Mouse (Mus musculus) skeletal muscle tissue, adult 2 months (tissue): ENCODE measurements at regions not wholly inside any gene's neighbourhood (a gene's known extent, or its start where the extent isn't known, plus 50 kb on each side); places are given as distances from the start of the nearest gene placed in this dataset.

ENCODE experiments used
- DNase-seq: peaks from one replicate; pipeline ENCODE4 v3.0.0-alpha.2; 2012; ENCODE audit warnings: low read depth, low spot score

DNA sequence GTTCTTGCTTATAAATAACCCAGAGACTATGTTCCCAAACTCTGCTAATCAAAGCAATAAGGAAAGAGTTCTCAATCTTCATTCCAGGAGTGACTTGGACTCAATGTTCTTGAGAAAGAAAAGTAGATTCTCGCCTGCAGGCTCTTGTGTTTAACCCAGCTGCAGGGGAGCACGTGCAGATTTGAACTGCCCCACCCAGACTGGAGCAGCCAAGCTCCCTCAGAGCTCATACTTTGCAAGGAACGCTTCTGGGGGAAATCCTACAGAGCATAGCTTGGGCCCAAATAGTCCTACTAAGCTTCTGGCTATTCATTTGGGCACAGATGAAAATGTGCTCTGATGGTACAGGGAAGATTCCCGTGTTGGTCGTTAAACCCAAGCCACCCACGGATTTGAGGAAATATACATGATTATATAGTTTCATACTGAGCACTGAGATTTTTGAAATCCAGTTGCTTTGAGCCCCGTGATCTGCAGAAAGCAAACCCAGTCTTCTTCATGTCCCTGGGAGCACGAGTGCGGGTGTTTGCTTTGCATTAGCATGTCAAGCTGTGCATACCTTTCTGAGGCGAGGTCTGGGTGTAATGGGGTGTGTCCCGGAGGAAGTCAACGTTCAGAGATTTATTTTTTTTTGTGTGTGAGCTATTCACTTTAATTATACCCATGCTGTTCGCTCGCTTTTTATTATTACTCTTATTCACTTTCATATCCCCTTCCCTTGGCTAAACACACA lies 99.1 kb upstream of the Trp63 start:
- DNase-seq = no peak

- DNase-seq = no peak
Measured at GRCm38 (mm10) chr16:25585070-25585454, 98.5 kb upstream of the Trp63 start.

DNA sequence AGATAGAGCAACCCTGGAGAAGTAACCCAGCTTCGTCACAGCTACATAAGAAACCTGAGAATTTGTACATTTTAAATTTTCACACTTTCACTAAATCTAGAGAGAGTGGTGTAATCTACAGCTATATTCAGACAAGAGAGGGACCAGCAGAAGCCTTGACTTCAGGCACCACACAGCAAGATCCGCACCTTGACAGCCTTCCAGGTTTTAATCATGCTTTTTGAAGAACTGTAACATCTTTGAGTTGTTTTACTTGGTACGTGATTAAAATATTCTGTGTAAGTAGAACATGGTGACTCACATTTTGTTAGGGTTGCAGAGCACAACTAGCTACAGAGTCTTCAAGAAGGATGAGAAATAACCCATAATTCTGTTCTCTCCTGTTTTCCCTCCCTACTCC lies 97.6 kb upstream of the Trp63 start:
- DNase-seq = no peak

DNA sequence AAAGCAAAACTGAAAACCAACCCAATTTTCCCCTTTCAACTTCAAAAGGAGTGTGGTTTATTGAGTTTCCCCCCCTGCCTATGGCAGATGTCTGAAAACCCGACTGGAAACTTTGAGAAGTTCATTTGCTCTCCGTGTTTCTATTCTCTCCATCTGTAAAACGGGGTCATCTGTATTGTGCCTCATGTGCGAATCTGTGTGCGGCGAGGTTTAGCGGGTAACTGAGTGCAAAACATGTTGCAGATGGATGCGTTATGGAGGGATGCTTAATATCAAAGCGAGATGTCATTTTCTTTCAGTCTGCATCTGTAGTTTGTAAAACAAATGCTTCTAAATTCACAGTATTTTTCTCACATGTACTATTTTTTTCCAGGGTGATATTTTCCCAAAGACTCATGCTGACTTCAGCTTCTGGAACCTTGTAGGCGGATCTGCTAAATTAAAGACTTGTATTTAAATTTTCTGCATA lies 95.7 kb upstream of the Trp63 start:
- no peak for DNase-seq

GRCm38 (mm10) chr16:25597435-25597834 lies 86.1 kb upstream of the Trp63 start:
- DNase-seq = no peak

DNA sequence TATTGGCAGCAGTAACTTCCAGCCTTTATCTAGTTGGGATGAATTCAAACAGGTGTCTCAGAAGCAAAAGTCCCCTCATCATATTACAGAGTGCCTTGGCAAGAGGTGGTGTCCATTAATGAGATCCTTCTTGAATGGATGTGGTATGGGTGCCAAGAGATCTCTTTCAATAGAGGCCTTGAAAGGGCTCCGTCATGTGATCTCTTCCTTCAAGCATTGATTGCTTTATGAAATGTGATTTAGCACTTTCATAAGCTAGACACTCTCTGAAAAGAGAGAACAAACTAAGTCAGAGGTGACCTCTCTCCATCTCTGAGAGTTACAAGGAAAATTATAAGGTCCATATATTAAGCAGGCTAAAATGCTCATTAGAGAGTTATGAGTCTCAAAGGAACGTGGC lies 80.4 kb upstream of the Trp63 start:
- DNase-seq = no peak

DNA sequence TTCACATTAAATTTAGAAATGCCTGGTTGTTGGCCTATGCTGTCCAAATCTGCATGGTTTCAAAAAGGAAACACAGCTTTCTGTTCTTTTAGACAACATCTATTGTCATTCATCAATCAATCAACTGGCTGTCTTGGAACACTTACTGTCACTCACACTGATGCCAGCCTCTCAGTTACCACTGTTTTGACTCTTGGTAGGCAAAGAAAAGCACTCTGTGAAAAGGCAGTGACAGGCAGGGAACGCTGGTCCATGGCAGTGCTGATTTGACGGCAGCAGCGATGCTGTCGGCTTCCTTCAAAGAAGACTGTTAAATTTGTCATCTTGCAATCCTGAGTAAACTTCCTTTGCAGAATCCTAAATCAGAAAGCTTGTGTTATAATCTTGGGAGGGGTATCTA lies 68.3 kb upstream of the Trp63 start:
- no peak for DNase-seq

DNA sequence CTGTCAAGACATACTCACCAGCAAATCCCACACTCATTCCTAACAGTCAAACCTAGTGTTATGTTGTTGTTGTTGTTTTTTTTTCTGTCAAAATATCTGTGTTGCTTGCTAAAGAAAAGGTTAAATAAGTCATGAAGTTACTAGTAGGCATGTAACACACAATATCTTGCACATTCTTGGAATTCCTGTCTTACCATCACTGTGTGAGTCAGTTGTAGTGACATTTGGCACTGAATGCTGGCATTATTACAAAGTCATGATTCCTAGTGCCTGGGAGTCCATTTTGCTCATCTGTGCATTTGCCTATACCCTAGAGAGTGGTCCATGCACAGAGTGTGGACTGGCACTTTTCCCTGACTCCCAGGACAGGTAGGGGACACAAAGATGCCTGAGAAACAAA lies 67.9 kb upstream of the Trp63 start:
- no peak for DNase-seq

DNA sequence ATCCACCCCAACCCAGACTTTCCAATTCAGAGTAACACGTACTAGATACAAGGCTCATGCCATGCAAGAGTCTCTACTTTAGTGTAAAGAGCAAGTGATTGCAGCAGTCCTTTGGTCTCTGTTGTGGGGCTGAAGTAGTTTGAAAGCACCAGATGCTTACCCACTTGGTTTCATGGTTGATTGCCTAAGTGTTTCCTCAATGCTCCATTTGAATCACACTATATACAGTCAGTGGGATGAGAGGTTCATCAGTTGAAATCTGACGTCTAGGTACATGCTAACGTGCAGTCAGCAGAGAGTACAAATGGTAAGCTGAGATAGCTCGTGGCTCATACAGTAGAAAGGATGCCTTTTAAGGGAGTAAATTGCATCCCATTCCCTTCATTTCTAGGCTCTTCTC lies 64.7 kb upstream of the Trp63 start:
- no peak for DNase-seq

DNA sequence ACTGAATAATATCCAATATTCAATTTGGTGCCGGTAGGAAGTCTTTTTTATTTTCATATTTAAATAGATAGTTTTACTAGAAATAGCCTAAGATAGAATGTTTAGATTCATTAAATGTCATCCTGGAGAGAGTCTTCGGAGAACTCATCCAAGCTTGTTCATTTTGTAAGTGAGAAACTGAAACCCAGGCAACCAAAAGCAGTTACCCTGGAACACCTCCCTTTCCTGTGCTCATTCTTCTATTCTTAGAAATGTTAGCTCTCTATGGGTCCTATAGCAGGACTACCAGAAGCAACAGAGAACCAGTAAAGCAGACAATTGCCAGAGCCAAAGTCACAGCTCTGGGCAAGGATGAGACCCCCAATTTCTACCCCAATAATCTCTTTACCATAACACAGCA lies 60.9 kb upstream of the Trp63 start:
- DNase-seq = peak; percentile 6

GRCm38 (mm10) chr16:25623986-25624623 lies 59.5 kb upstream of the Trp63 start:
- DNase-seq = no peak

GRCm38 (mm10) chr16:25629750-25630149 lies 53.8 kb upstream of the Trp63 start:
- DNase-seq = no peak

DNA sequence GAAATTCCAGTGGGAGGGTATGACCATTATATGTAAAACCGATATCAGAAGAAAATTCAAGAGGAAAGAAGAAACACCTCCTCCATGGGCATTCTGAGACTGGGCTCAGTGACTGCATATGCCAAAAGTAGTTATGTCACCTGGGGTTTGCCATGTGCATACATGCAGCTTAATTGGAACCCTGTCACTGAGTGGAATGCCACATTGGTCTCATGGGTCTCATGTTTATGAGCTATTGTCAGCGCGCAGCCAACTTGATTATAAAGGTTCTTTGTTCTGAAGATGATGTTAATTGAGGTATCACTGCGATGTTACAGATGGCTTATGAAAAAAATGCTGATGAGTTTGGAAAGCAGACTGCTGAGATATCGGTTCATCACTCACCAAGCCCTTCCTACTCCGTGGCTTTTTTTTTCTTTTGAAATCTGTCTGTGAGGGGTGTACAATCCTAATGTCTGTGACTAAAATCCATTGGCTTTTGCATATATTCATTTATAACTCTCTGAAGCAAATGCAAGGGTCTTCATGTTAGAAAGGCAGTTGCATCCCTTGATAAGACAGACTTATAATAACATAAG lies 52.3 kb upstream of the Trp63 start:
- DNase-seq = no peak
